In the genomic region with DNA sequence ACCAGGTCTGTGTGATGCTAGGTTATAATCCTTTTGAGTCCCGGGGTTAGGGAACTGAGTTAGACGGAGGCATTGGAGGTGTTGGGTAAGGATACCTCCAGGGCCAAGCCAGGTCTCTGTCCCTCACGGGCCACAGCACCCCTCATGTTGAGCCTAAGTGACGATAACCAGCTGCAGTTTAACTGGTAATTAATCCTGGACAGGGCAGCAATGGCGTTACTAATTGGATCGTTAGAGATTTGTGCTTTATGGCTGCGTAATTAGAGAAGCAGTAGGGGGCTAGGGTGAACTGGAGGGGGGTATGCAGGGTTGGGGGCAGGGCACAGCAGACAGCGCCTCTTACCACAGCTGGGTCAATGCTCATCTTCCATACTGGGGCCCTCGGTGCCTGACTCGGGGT, we compare ENCODE assay signal across 26 mouse cellular contexts. TPM values are rescaled to one million over a fixed set of nuclear protein-coding genes. Genes with fewer than 3 reads are reported as not detected.
DNase-seq lines count a peak whose midpoint lies in the region; ATAC-seq lines count a peak whose summit lies in the region.
"Had no signal": no experiment of that assay in that cellular context is flagged by ENCODE, and none has a peak within 500 bp of the region (broad histone marks: within the 10 kb centered on the region; RNA-seq: fewer than 3 reads in every experiment).

No protein-coding gene starts in this region.

- H3K9me3 ChIP-seq in forebrain, embryonic 12.5 days, result no peaks in the 10 kb centered on the region
- H3K9me3 ChIP-seq in forebrain, embryonic 10.5 days, result peaks cover 6% of the 10 kb centered on the region; the same call in 1 of the 2 replicates
- H3K9me3 ChIP-seq in neural tube, embryonic 12.5 days, result 0 out of 2 replicates have a peak, but pooled peaks cover 4% of the 10 kb centered on the region
- H3K9me3 ChIP-seq in neural tube, embryonic 15.5 days (replicated peaks), result no peaks in the 10 kb centered on the region
- H3K9me3 ChIP-seq: embryonic facial prominence, embryonic 12.5 days; embryonic facial prominence, embryonic 15.5 days; heart, embryonic 10.5 days; hindbrain, embryonic 15.5 days had no signal

- H3K4me3 ChIP-seq in forebrain, embryonic 12.5 days (replicated peaks), result no peak overlapping the region
- no peak overlapping the region for H3K4me3 ChIP-seq in forebrain, embryonic 10.5 days
- no peak overlapping the region for H3K4me3 ChIP-seq in neural tube, embryonic 12.5 days
- H3K4me3 ChIP-seq in neural tube, embryonic 15.5 days (replicated peaks), result no peak overlapping the region
- H3K4me3 ChIP-seq: embryonic facial prominence, embryonic 12.5 days; embryonic facial prominence, embryonic 15.5 days; forebrain, embryonic 13.5 days; heart, adult 2 months; heart, embryonic 10.5 days; heart, embryonic 13.5 days; hindbrain, embryonic 15.5 days had no signal

- no peak overlapping the region for H3K9ac ChIP-seq in forebrain, embryonic 12.5 days
- H3K9ac ChIP-seq in neural tube, embryonic 12.5 days, result no peak overlapping the region
- no peak overlapping the region for H3K9ac ChIP-seq in neural tube, embryonic 15.5 days (replicated peaks)
- H3K9ac ChIP-seq: embryonic facial prominence, embryonic 12.5 days; embryonic facial prominence, embryonic 15.5 days; forebrain, embryonic 13.5 days; heart, embryonic 13.5 days; hindbrain, embryonic 15.5 days had no signal

- H3K36me3 ChIP-seq in forebrain, embryonic 12.5 days (replicated peaks), result no peaks in the 10 kb centered on the region
- H3K36me3 ChIP-seq in forebrain, embryonic 10.5 days (replicated peaks), result no peaks in the 10 kb centered on the region
- no peaks in the 10 kb centered on the region for H3K36me3 ChIP-seq in neural tube, embryonic 12.5 days
- H3K36me3 ChIP-seq in neural tube, embryonic 15.5 days, result no peaks in the 10 kb centered on the region
- H3K36me3 ChIP-seq: embryonic facial prominence, embryonic 12.5 days; embryonic facial prominence, embryonic 15.5 days; heart, embryonic 10.5 days; heart, embryonic 13.5 days; hindbrain, embryonic 15.5 days had no signal

- ATAC-seq in forebrain, embryonic 12.5 days (ENCODE audit: low FRiP score), result 0 out of 2 replicates have a peak, but pooled peaks have one; percentile 30
- 0 out of 2 replicates have a peak, but pooled peaks have one; percentile 11 for ATAC-seq in neural tube, embryonic 12.5 days (ENCODE audit: low FRiP score, low read depth)
- ATAC-seq in neural tube, embryonic 15.5 days (ENCODE audit: low FRiP score), result no peak
- ATAC-seq: forebrain, embryonic 13.5 days; forebrain, embryonic 16.5 days; Patski had no signal

- no peak for DNase-seq in forebrain, embryonic 10.5 days (ENCODE audit: extremely low spot score, low spot score)
- peak; percentile 47 for DNase-seq in retina, embryonic 14.5 days (ENCODE audit: low spot score)
- no peak for DNase-seq in layer of hippocampus, postnatal 10 days (ENCODE audit: low spot score in 2 of 2)
- DNase-seq: adrenal gland, postnatal 10 days; adrenal gland, postnatal 36 days; cerebellum, adult 18-20 months; cerebellum, adult 9-10 months; cerebellum, postnatal 25 days; gastrocnemius, postnatal 10 days; gastrocnemius, postnatal 36 days; heart, adult 2 months; heart, postnatal 14 days; heart, postnatal 4 days had no signal

- WGBS in forebrain, embryonic 12.5 days, result 14% methylated on average over 10 of the region's 10 CpGs
- WGBS in forebrain, embryonic 10.5 days, result 21% methylated on average over 10 of the region's 10 CpGs
- WGBS in neural tube, embryonic 12.5 days, result 24% methylated on average over 10 of the region's 10 CpGs
- 20% methylated on average over 10 of the region's 10 CpGs for WGBS in neural tube, embryonic 15.5 days

- no peak overlapping the region for H3K4me2 ChIP-seq in forebrain, embryonic 12.5 days
- no peak overlapping the region for H3K4me2 ChIP-seq in neural tube, embryonic 12.5 days (replicated peaks)
- no peak overlapping the region for H3K4me2 ChIP-seq in neural tube, embryonic 15.5 days
- H3K4me2 ChIP-seq: embryonic facial prominence, embryonic 12.5 days; embryonic facial prominence, embryonic 15.5 days; forebrain, embryonic 13.5 days; heart, embryonic 13.5 days; hindbrain, embryonic 15.5 days had no signal

- H3K4me1 ChIP-seq in forebrain, embryonic 12.5 days, result peaks cover 11% of the 10 kb centered on the region
- peaks cover 18% of the 10 kb centered on the region for H3K4me1 ChIP-seq in forebrain, embryonic 10.5 days
- H3K4me1 ChIP-seq in neural tube, embryonic 12.5 days, result peaks cover 39% of the 10 kb centered on the region
- H3K4me1 ChIP-seq in neural tube, embryonic 15.5 days, result peaks cover 15% of the 10 kb centered on the region
- H3K4me1 ChIP-seq: embryonic facial prominence, embryonic 12.5 days; embryonic facial prominence, embryonic 15.5 days; heart, embryonic 13.5 days had no signal

- peaks cover 47% of the 10 kb centered on the region for H3K27me3 ChIP-seq in forebrain, embryonic 12.5 days
- H3K27me3 ChIP-seq in forebrain, embryonic 10.5 days (ENCODE audit: poor library complexity, severe bottlenecking), result peaks cover 49% of the 10 kb centered on the region
- peaks cover 28% of the 10 kb centered on the region for H3K27me3 ChIP-seq in neural tube, embryonic 12.5 days (replicated peaks)
- peaks cover 23% of the 10 kb centered on the region for H3K27me3 ChIP-seq in neural tube, embryonic 15.5 days (replicated peaks)

- no peak overlapping the region for H3K27ac ChIP-seq in forebrain, embryonic 12.5 days
- no peak overlapping the region for H3K27ac ChIP-seq in forebrain, embryonic 10.5 days
- no peak overlapping the region for H3K27ac ChIP-seq in neural tube, embryonic 12.5 days
- no peak overlapping the region for H3K27ac ChIP-seq in neural tube, embryonic 15.5 days (replicated peaks)
- H3K27ac ChIP-seq: embryonic facial prominence, embryonic 12.5 days; embryonic facial prominence, embryonic 15.5 days; forebrain, embryonic 13.5 days; heart, adult 2 months; heart, embryonic 10.5 days; heart, embryonic 13.5 days; hindbrain, embryonic 15.5 days had no signal

RNA-seq across cellular contexts. Expression of gene Cabp7, which starts 6.3 kb away (rescaled TPM):
- polyA plus RNA-seq in forebrain, embryonic 12.5 days (2016; fragmentation: Nextera tagmentation; extraction: Ambion mirVana), result 0.62 and 0.64 TPM in 2 replicates
- 0.15 TPM in 1 of 2 replicates, not detected in the other for polyA plus RNA-seq in forebrain, embryonic 10.5 days (2016; fragmentation: Nextera tagmentation; extraction: Ambion mirVana)
- polyA plus RNA-seq in neural tube, embryonic 12.5 days (2016; fragmentation: Nextera tagmentation; extraction: Ambion mirVana), result 5.1 TPM in 2 replicates
- 2.9 and 4.2 TPM in 2 replicates for polyA plus RNA-seq in neural tube, embryonic 15.5 days (2015; fragmentation: Nextera tagmentation; extraction: Ambion mirVana)
- total RNA-seq in layer of hippocampus, postnatal 10 days (2021), result 10 to 100 TPM; 59.4 to 62.2 TPM
- total RNA-seq: common myeloid progenitor, adult 5-6 weeks; granulocyte monocyte progenitor cell, adult 5-6 weeks; heart, adult 2 months; heart, postnatal 14 days; heart, postnatal 4 days had no signal
- polyA plus RNA-seq: heart, adult 2 months; heart, embryonic 13.5 days had no signal

RNA-seq across cellular contexts. Expression of gene Zmat5, which starts 48.4 kb away (rescaled TPM):
- polyA plus RNA-seq in forebrain, embryonic 12.5 days (2016; fragmentation: Nextera tagmentation; extraction: Ambion mirVana), result 74.0 and 75.0 TPM in 2 replicates
- 76.8 and 79.6 TPM in 2 replicates for polyA plus RNA-seq in forebrain, embryonic 10.5 days (2016; fragmentation: Nextera tagmentation; extraction: Ambion mirVana)
- polyA plus RNA-seq in neural tube, embryonic 12.5 days (2016; fragmentation: Nextera tagmentation; extraction: Ambion mirVana), result 79.2 and 82.7 TPM in 2 replicates
- 60.9 and 65.3 TPM in 2 replicates for polyA plus RNA-seq in neural tube, embryonic 15.5 days (2015; fragmentation: Nextera tagmentation; extraction: Ambion mirVana)
- total RNA-seq in layer of hippocampus, postnatal 10 days (2021), result 10 to 100 TPM; 31.6 to 38.2 TPM

RNA-seq across cellular contexts. Expression of gene Uqcr10, which starts 48.7 kb away (rescaled TPM):
- polyA plus RNA-seq in forebrain, embryonic 12.5 days (2016; fragmentation: Nextera tagmentation; extraction: Ambion mirVana), result 510 and 566 TPM in 2 replicates
- polyA plus RNA-seq in forebrain, embryonic 10.5 days (2016; fragmentation: Nextera tagmentation; extraction: Ambion mirVana), result 648 and 652 TPM in 2 replicates
- 518 and 541 TPM in 2 replicates for polyA plus RNA-seq in neural tube, embryonic 12.5 days (2016; fragmentation: Nextera tagmentation; extraction: Ambion mirVana)
- 722 and 793 TPM in 2 replicates for polyA plus RNA-seq in neural tube, embryonic 15.5 days (2015; fragmentation: Nextera tagmentation; extraction: Ambion mirVana)
- total RNA-seq in layer of hippocampus, postnatal 10 days (2021), result 100 to 1,000 TPM; 436 to 483 TPM
